Mouse (Mus musculus) lung, embryonic 15.5 days (tissue): Measurements from ENCODE around the gene Arhgef1. TPM values are rescaled to one million over a fixed set of nuclear protein-coding genes. Genes with fewer than 3 reads are reported as not detected.
A peak's percentile ranks its signal among the peaks of the same experiment; 100 is the strongest.

ENCODE experiments used
- ATAC-seq: fragments of 200-750 bp; cut with Nextera tagmentation; 2 replicates; pipeline ENCODE4 v1.8.0; 2017; ENCODE audit warnings: moderate number of reproducible peaks, borderline replicate concordance; ENCODE audit not compliant: low FRiP score, low TSS enrichment; ENCODE audit errors: extremely low read depth
- H3K27ac ChIP-seq: fragments of 300-500 bp; sonication (generic); 2 replicates; pipeline ENCODE4 v1.5.1; 2015; ENCODE audit warnings: moderate library complexity, mild to moderate bottlenecking, inconsistent platforms
- H3K27me3 ChIP-seq: fragments of 300-500 bp; sonication (generic); 2 replicates; pipeline ENCODE4 v1.6.1; 2015; ENCODE audit warnings: inconsistent platforms
- H3K36me3 ChIP-seq: fragments of 300-500 bp; sonication (generic); 2 replicates; pipeline ENCODE4 v1.6.1; 2015; ENCODE audit warnings: inconsistent platforms
- H3K4me1 ChIP-seq: fragments of 300-500 bp; sonication (generic); 2 replicates; pipeline ENCODE4 v1.6.1; 2015; ENCODE audit warnings: inconsistent platforms
- H3K4me2 ChIP-seq: fragments of 300-500 bp; sonication (generic); 2 replicates; pipeline ENCODE4 v1.6.1; 2015; ENCODE audit warnings: inconsistent platforms, mild to moderate bottlenecking, moderate library complexity
- H3K4me3 ChIP-seq: fragments of 300-500 bp; sonication (generic); 2 replicates; pipeline ENCODE4 v1.5.1; 2015; ENCODE audit warnings: mild to moderate bottlenecking, inconsistent platforms
- H3K9ac ChIP-seq: fragments of 300-500 bp; sonication (generic); 2 replicates; pipeline ENCODE4 v1.6.1; 2015; ENCODE audit warnings: inconsistent platforms
- H3K9me3 ChIP-seq: fragments of 300-500 bp; sonication (generic); 2 replicates; pipeline ENCODE4 v1.6.1; 2016; ENCODE audit warnings: inconsistent platforms
- WGBS: fragments of 180-500 bp; shearing (Covaris S2); methylation state at CpG from one replicate; pipeline ENCODE4 v1.1.7; 2015; 5-methylcytosine and 5-hydroxymethylcytosine counted together
- polyA plus RNA-seq: library from polyadenylated mRNA; unstranded; fragments of >200 nt; fragmentation: Nextera tagmentation; extraction: Ambion mirVana; gene quantifications from 2 replicates; pipeline ENCODE4 v1.2.1, GENCODE M21; 2015

The Arhgef1 gene
- polyA plus RNA-seq, 1 experiment from 2014 or later: 128 TPM

GRCm38 (mm10) chr7:24882416-24883199, 20.1 kb upstream of the Arhgef1 start:
- Histone ChIP-seq H3K27ac (no peak overlapping the region), H3K9ac (no peak overlapping the region), H3K9me3 (no peaks in the 10 kb centered on the region), H3K4me2 (no peak overlapping the region), H3K27me3 (no peaks in the 10 kb centered on the region), H3K36me3 (peaks cover 17% of the 10 kb centered on the region), H3K4me3 (no peak overlapping the region), H3K4me1 (peaks cover 22% of the 10 kb centered on the region)
- ATAC-seq: no peak
- 86% methylated on average over 9 of the region's 9 CpGs for WGBS

- peaks cover 32% of the 10 kb centered on the region for H3K36me3 ChIP-seq
- peak within 1 kb of the TSS; percentile 100 for H3K9ac ChIP-seq
- WGBS: under 1% methylated on average over 57 of the region's 57 CpGs
- no peaks in the 10 kb centered on the region for H3K27me3 ChIP-seq
- H3K27ac ChIP-seq: peak within 1 kb of the TSS; percentile 93
- ATAC-seq: peak; percentile 95
- H3K9me3 ChIP-seq: no peaks in the 10 kb centered on the region
- H3K4me2 ChIP-seq: peak within 1 kb of the TSS; percentile 79
- peak within 1 kb of the TSS; percentile 99 for H3K4me3 ChIP-seq
- H3K4me1 ChIP-seq: peaks cover 30% of the 10 kb centered on the region
These were observed 18.6 kb upstream of the Arhgef1 start, which contains the start of gene Rps19 for GRCm38 (mm10) chr7:24883896-24884692. Gene Rps19 (plus strand): TSS chr7:24884371.

DNA sequence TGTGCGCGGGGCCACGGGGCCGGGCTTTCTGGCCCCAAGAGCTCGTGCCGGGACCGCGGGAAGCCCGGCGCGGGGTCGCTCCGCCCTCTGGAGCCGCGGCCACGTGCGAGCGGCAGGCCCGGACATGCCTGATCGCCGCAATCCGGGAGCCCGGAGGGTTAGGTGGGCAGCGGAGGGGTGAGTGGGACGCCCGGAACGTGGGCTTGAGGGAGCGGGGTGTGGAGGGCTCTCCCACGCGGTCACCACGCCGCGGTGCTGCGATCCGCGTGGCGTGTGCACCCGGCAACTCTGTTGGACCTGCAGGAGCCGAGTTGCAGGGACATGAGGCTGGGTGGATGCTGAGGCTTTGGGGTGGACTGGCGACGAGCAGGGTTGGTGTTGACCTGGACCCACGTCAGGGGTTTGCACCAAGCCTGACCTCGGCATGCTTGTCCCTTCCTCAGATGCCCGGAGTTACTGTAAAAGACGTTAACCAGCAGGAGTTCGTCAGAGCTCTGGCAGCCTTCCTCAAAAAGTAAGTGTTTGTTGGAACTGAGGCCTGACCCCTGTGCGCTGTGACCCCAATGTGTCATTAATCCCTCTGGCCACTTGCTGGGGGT, 17.9 kb upstream of the Arhgef1 start:
- Histone ChIP-seq H3K9ac (peak overlapping the region; percentile 100), H3K27ac (peak overlapping the region; percentile 93), H3K9me3 (no peaks in the 10 kb centered on the region), H3K4me2 (peak overlapping the region; percentile 79), H3K4me3 (peak overlapping the region; percentile 99), H3K36me3 (peaks cover 39% of the 10 kb centered on the region), H3K27me3 (no peaks in the 10 kb centered on the region), H3K4me1 (peaks cover 37% of the 10 kb centered on the region)
- under 1% methylated on average over 47 of the region's 47 CpGs for WGBS
- peak; percentile 5; the same call in 1 of the 2 replicates for ATAC-seq

DNA sequence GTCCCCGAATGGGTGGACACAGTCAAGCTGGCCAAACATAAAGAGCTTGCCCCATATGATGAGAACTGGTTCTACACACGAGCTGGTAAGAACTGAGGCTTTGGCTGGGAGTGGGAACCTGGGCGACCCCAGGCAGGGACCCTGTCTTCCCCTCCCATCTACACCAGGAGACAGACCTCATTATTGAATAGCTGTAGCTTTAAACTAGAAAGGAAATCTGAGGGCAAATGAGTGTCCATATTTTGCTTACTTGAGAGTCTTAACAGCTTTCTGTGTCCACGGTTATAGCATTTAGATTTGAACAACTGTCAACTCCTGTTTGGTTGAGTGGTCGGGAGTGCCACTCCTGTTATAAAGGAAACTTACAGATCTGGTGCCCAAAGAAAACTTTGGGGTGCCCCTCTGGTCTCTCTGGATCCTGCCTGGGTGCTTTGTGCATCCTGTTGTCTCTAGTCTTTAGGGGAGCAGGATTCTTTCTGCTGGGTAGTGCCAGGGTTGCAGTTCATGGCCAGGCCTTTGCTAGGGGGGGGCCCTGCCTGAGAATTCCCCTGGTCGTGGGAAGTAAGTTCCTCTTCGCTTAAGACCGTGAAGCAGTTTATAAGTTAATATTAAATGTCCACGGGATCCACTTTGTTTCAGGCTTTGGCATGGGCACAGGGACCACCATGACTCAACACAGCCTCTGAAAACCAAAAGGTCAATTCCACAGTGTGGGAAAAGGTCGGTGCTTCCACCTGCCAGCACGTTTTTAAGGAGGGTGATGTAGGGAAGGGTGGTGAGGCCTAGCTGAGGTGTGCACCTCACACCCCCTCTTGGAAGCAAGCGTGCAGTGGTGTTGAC, 17.0 kb upstream of the Arhgef1 start:
- H3K4me1 ChIP-seq: peaks cover 40% of the 10 kb centered on the region
- peaks cover 46% of the 10 kb centered on the region for H3K36me3 ChIP-seq
- peak overlapping the region; percentile 79 for H3K4me2 ChIP-seq
- 22% methylated on average over 12 of the region's 12 CpGs for WGBS
- H3K4me3 ChIP-seq: peak overlapping the region; percentile 99
- peak overlapping the region; percentile 93; the same call in 1 of the 2 replicates for H3K27ac ChIP-seq
- ATAC-seq: no peak
- no peaks in the 10 kb centered on the region for H3K9me3 ChIP-seq
- peak overlapping the region; percentile 100 for H3K9ac ChIP-seq
- H3K27me3 ChIP-seq: no peaks in the 10 kb centered on the region

- Histone ChIP-seq H3K4me3 (peak overlapping the region; percentile 99), H3K27me3 (no peaks in the 10 kb centered on the region), H3K9ac (peak overlapping the region; percentile 100), H3K4me1 (peaks cover 42% of the 10 kb centered on the region), H3K9me3 (no peaks in the 10 kb centered on the region), H3K27ac (peak overlapping the region; percentile 26; the same call in 1 of the 2 replicates), H3K36me3 (peaks cover 52% of the 10 kb centered on the region), H3K4me2 (peak overlapping the region; percentile 79)
- 35% methylated on average over 4 of the region's 4 CpGs for WGBS
- no peak for ATAC-seq
These were observed 16.4 kb upstream of the Arhgef1 start for GRCm38 (mm10) chr7:24886308-24886633.

DNA sequence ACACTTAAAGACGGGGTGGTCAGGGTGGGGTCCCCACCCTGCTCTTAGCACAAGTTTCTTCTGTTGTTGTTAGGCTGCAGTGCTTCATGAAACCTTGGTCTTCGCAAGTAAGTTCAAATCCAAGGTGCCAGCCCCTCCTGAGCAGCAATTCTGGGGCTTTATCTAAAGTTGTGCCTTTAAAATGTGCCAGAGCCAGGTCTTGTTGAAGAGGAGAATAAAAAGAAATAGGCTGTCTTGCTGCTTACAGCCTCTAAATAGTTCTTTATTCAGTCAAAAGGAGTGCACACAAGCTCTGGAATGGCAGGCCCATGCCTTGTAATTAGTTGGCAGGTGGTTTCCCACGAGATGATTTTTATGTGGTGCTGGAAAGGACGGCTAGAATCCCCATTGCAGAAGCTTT, 15.6 kb upstream of the Arhgef1 start:
- Histone ChIP-seq H3K4me3 (peak overlapping the region; percentile 99; the same call in 1 of the 2 replicates), H3K36me3 (peaks cover 55% of the 10 kb centered on the region), H3K4me2 (peak overlapping the region; percentile 79), H3K27ac (no peak overlapping the region), H3K9ac (peak overlapping the region; percentile 100), H3K9me3 (no peaks in the 10 kb centered on the region), H3K27me3 (no peaks in the 10 kb centered on the region), H3K4me1 (peaks cover 42% of the 10 kb centered on the region)
- 63% methylated on average over 4 of the region's 4 CpGs for WGBS
- no peak for ATAC-seq

DNA sequence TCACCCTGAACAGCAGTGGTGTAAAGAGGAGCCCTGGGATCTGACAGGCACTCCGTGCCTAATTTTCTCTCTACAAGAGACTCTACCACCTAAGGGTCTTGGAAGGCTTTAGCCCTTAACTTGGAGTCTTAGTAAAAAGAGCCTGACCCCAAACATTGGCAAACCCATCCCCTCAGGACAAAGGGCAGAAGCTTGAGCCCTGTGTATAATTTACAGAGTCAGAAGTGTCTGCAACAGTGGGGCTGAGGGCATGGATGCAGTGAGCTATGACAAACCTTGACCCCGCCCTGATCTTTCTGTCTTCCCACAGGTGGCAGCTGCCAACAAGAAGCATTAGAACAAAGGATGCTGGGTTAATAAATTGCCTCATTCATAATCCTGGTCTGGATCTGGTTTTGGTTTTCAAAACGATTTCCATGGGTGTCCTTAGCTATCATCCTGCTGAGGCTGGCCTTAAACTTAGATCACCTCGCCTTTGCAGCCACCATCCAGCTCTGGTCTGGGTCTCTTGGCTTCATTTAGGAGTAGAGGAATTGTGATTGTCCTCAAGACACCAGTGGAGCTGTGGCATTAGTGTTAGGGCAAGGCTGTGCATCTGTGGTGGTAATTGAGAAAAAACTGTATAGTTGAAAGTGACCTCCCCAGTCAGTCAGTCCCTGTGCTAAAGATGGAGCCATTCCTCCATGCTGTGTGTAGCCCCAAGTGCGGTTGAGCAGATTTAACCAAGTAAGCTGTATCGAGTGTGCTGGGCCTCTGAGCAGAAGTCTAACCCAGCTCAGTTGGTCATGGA, 13.1 kb upstream of the Arhgef1 start:
- Histone ChIP-seq H3K27ac (peak overlapping the region; percentile 52), H3K9me3 (no peaks in the 10 kb centered on the region), H3K4me3 (no peak overlapping the region), H3K9ac (no peak overlapping the region), H3K4me2 (no peak overlapping the region), H3K4me1 (peaks cover 42% of the 10 kb centered on the region), H3K36me3 (peaks cover 55% of the 10 kb centered on the region), H3K27me3 (no peaks in the 10 kb centered on the region)
- no peak; the same call in 1 of the 2 replicates for ATAC-seq
- WGBS: 69% methylated on average over 6 of the region's 6 CpGs

- H3K36me3 ChIP-seq: peaks cover 55% of the 10 kb centered on the region
- WGBS: 30% methylated on average over 10 of the region's 10 CpGs
- peak; percentile 76 for ATAC-seq
- H3K9ac ChIP-seq: no peak overlapping the region
- peak overlapping the region; percentile 52 for H3K27ac ChIP-seq
- no peak overlapping the region for H3K4me2 ChIP-seq
- H3K4me3 ChIP-seq: no peak overlapping the region
- no peaks in the 10 kb centered on the region for H3K9me3 ChIP-seq
- H3K27me3 ChIP-seq: no peaks in the 10 kb centered on the region
- peaks cover 40% of the 10 kb centered on the region for H3K4me1 ChIP-seq
These were observed 12.2 kb upstream of the Arhgef1 start for GRCm38 (mm10) chr7:24890281-24891216.

- no peaks in the 10 kb centered on the region for H3K27me3 ChIP-seq
- no peak overlapping the region for H3K4me3 ChIP-seq
- H3K4me2 ChIP-seq: no peak overlapping the region
- no peak overlapping the region; the same call in 1 of the 2 replicates for H3K9ac ChIP-seq
- peaks cover 49% of the 10 kb centered on the region for H3K36me3 ChIP-seq
- no peaks in the 10 kb centered on the region for H3K9me3 ChIP-seq
- peaks cover 31% of the 10 kb centered on the region for H3K4me1 ChIP-seq
- 48% methylated on average over 3 of the region's 3 CpGs for WGBS
- H3K27ac ChIP-seq: peak overlapping the region; percentile 52
- no peak for ATAC-seq
These were observed 11.2 kb upstream of the Arhgef1 start for GRCm38 (mm10) chr7:24891241-24892124.
